Mouse (Mus musculus): ENCODE data around the gene Tars2.
"Not testable (repeated sequence)": the region's sequence is repeated elsewhere in the genome, so short reads cannot be mapped to it uniquely, and the experiment has no call there.

Tars2 gene

GRCm38 (mm10) chr3:95760106-95760505, at the start of gene Tars2:
Tars2 (minus strand) TSS chr3:95760206.
- DNase-seq (ENCODE audit: low spot score in 2 of 2) = no peak

DNA sequence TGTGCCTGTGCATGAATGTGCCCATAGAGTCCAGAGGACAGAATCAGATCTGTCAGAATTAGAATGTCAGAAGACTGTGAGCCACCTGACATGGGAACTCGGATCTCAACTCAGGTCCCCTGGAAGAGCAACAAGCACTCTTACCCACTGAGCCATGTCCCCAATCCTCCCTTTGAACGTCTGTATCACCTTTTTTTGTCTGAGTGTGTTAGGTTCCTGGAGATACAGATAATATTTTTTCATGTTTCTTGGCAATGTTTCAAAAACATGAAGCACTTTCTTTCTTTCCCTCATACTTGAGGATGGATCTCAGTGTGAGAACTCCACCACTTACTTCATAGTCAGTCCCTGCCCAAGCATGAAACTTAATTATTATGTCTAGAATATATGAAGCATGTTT, 48.4 kb upstream of the Tars2 start:
- DNase-seq (ENCODE audit: low spot score in 2 of 2) = no peak

DNA sequence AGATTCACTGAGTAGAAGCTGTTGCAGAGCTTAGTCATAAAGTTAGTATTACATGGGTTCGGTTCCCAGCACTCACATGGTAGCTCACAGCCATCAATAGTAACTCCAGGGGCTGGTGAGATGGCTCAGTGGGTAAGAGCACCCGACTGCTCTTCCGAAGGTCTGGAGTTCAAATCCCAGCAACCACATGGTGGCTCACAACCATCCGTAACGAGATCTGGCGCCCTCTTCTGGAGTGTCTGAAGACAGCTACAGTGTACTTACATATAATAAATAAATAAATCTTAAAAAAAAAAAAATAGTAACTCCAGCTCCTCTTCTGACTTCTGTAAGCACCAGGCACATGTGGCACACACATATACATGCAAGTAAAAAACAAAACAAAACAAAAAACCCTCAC, 47.6 kb upstream of the Tars2 start:
- DNase-seq (ENCODE audit: low spot score in 2 of 2) = not testable (repeated sequence)

- no peak for DNase-seq (ENCODE audit: low spot score in 2 of 2)
These were observed 46.7 kb upstream of the Tars2 start for GRCm38 (mm10) chr3:95806677-95807076.

- no peak for DNase-seq (ENCODE audit: low spot score in 2 of 2)
These were observed 43.8 kb upstream of the Tars2 start for GRCm38 (mm10) chr3:95803851-95804250.

- DNase-seq (ENCODE audit: low spot score in 2 of 2) = no peak
These were observed 38.8 kb upstream of the Tars2 start for GRCm38 (mm10) chr3:95798756-95799155.

DNA sequence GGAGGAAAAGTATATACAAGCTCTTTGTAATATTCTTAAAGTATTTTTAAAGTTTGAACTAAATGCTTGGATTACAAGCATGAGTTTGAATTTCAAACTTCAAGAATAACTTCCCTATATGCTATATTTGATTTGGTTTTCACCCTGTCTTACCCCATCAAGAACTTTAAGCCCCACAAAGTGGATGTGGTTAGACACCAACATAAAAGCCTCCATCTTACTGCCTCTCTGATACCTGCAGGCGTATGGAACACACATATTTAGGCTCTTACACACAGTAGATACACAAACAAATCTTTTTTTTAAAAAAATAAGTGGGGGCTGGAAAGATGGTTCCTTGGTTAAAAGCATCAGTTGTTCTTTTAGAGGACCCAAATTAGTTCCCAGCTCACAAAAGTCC, 34.3 kb upstream of the Tars2 start:
- DNase-seq (ENCODE audit: low spot score in 2 of 2) = no peak

GRCm38 (mm10) chr3:95793662-95794061, 33.7 kb upstream of the Tars2 start:
- no peak for DNase-seq (ENCODE audit: low spot score in 2 of 2)

- no peak for DNase-seq (ENCODE audit: low spot score in 2 of 2)
These were observed 25.5 kb upstream of the Tars2 start for GRCm38 (mm10) chr3:95785501-95785900.

GRCm38 (mm10) chr3:95771985-95772384, 12.0 kb upstream of the Tars2 start:
- no peak for DNase-seq (ENCODE audit: low spot score in 2 of 2)

DNA sequence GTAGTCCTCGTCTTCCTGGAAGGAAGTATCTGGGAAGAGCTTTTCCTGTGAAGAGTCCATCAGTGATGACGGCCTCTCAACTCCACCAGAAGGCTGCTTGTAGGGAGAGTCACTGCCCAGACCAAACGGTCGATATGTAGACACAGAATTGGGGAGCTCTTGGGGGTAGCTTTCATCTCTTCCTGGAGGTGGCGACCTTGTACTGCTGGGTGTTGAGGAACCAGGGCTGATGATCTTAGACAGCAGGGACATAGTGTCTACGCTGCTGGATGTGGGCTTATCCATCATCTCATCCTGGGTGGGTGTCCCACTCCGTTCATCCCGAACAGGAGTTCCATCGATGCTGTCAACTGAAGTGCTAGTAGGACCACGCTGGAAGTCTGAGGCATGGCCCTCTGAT, 5.5 kb upstream of the Tars2 start:
- DNase-seq (ENCODE audit: low spot score in 2 of 2) = no peak

DNA sequence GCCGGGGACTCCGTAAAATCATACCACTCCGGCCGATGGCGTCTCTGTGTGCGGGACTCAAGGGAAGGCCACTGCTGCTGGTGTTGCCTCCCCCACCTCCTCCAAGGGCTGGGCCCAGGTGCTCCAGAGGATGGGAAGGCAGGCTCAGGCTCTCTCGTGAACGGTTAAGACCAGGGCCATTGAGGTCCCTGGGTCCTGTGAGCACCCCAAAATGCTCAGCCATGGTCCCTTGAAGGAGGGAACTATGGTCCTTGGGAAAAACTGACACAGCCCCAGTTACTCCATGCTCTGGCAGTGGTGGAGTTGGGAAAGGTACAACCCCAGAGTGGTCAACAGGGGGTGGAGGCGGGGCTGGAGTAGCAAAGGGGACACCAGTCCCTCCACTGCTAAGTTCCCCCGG, 3.8 kb upstream of the Tars2 start:
- no peak for DNase-seq (ENCODE audit: low spot score in 2 of 2)

DNA sequence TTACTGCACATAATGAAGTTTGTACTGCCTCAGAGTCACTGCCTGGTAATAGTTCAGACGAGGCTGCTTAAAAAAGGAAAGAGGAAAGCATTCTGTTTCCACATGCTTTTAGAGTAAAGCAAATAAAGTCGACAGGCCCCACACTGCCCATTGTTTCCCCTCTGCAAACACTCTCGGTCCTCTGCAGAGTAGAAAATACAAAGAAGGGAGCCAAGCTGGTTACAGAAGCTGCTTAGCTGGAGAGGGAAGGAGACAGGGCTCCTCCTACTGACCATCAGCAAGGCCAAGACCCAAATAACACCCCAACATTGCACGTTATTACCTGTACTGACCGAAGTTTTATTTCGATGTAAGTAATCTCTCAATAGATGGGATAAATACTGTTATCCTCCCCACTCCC, 3.0 kb upstream of the Tars2 start:
- no peak for DNase-seq (ENCODE audit: low spot score in 2 of 2)

DNA sequence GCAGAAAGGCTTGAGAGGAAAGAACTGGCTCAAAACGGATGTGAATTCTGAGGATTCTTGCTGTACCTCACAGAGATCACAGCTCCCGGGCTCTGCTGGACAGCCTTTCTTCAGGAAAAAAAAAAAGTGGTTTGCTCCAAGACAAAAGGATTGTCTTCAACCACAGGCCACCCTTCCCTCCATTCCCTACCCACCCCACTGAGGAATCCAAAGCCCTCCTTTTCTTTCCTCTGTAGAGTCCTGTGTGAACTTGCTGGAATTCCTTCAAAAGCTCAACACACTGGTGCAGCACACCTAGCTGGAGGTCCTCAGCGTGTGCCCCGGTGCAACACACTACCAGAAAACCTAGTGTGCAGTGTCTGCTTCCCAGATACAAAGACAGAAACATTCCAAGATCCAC, 1.8 kb upstream of the Tars2 start:
- no peak for DNase-seq (ENCODE audit: low spot score in 2 of 2)

DNA sequence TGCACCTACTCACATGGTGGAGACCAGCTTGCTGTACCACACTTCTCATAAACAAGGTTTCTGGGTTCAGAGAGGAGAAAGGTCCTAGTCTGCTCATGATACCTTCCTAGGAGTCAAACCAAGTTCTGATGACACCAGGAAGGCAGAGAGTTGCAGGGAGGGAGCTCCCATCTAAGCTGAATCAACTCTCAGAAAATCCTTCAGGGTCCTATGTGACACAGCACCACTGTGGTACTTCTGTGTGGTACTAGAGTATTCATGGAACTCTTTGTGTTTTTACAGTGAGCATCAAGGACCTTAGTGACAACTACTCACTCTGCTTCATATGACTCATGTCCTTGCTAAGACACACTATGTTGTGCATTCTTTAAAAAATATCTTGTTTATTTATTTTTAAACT, 650 bp upstream of the Tars2 start:
- DNase-seq (ENCODE audit: low spot score in 2 of 2) = no peak

- DNase-seq (ENCODE audit: low spot score in 2 of 2) = no peak
These were observed 1.4 kb downstream of the Tars2 start for GRCm38 (mm10) chr3:95758467-95759218.

DNA sequence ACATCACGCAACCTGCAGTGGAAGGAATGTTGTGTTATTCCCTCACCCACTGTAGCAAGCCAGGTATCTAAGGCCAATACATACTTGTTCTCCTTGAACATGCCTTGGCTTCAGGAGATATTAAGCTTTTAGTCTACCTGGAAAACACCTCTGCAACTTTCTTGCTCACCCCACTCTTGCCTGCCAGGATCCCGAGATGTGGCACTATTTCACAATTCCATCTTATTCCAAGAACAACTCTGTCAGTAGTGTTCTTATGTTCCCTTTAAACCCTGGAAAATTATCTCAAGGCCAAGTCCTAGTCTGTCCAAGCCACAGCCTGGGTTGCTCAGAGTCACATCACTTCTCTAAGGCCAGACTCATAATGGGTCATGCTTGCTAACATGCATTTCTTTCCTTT, 3.2 kb downstream of the Tars2 start:
- no peak for DNase-seq (ENCODE audit: low spot score in 2 of 2)

DNA sequence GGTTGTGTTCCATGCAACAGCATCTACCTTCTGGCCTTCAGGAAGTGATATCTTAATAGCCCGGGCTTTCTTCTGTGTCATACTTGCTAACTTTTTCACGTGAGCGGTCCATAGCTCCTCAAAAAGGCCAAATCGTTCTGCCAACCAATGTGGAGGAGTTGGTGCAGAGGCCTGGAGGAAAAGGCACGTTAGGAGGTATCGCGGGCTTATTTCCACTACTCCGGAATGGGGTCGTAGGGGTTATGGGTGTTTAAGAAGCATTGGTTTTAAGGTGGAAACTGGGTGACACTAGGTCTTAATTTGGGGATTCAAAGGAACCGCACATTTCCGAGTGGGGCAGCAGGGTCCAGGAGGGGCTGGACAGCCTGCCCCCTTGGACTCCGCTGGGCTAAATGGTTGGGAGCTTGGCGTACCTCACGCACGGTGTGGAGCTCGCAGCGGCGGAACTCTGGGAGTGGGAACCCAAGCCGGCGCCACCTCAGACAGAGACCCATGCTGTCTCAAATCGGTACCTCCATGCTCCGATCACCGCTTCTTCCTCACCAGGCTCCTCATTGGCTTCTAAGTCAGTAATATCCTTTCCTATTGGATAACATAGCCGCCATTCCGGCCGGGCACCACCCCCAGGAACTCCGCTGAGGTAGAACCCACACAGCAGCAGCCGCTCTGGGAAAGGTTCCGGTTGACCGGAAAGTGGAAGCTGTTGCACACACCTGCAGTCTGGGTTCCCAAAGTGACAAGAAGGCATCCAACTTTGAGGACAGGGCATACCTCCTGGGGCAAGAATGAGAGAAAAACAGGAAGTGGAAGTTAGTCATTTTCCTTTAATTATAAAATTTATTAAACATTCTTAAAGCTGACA, 5.4 kb downstream of the Tars2 start:
- peak; percentile 92 to 98 for DNase-seq (ENCODE audit: low spot score in 2 of 2)

DNA sequence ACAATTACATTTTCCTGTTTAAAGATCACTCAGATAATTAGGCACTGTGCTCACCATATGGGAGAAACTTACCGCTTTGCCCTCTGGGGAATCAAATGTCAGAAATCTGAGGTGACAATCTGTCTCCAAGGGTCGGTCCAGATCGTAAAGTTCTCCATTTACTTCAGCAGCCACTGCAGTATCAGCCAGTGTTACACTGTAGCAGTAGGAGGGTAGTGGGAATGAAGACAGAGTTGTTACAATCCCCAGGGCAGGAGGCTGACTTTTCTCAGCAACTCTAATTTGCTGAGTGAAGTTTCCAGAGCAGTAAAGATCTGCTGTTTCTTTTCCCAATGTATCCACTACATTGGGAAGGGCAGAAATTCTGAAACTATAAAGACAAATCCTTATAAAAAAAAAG, 7.1 kb downstream of the Tars2 start:
- no peak for DNase-seq (ENCODE audit: low spot score in 2 of 2)

DNA sequence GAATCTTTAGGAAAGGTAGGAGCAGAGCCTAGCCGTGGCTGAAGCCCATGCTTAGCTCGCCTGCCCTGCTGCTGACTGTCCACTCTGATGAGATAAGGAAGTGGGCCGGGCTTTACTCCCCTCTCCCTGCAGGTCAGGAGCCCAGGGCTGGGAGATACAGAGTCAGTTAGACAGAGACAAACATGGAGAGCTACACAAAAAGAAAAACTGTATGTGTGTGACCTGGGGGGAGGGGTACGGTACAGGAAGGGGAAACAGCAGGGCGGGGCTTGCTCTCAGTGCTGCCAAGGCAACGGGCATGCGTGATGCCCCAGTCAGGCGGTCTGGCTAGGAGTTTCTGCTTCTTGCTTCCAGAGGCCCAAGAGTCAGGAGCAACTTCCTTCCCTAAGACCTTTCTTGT, 19.6 kb downstream of the Tars2 start:
- DNase-seq (ENCODE audit: low spot score in 2 of 2) = no peak

GRCm38 (mm10) chr3:95739353-95740104, 20.5 kb downstream of the Tars2 start, which contains the start of gene Ecm1:
Ecm1 (minus strand) TSS chr3:95739569.
- DNase-seq (ENCODE audit: low spot score in 2 of 2) = peak; percentile 23 to 43

GRCm38 (mm10) chr3:95735071-95735670, 24.8 kb downstream of the Tars2 start:
- DNase-seq (ENCODE audit: low spot score in 2 of 2) = no peak
